Mouse (Mus musculus): ENCODE measurements around the gene Cass4. TPM values are rescaled to one million over a fixed set of nuclear protein-coding genes. Genes with fewer than 3 reads are reported as not detected.
A peak's percentile ranks its signal among the peaks of the same experiment; 100 is the strongest.

Cass4 gene
- under 1 TPM; 0.10 to 0.40 (median 0.21) TPM for total RNA-seq (2022)

- DNase-seq (ENCODE audit: low spot score in 2 of 2) = peak in 1 of 2 experiments; percentile 11
Observed at GRCm38 (mm10) chr2:172393391-172394051, at the start of gene Cass4. Cass4 (plus strand) TSS chr2:172393794.

- no peak for DNase-seq (ENCODE audit: low spot score in 2 of 2)
Observed at GRCm38 (mm10) chr2:172344669-172345068, 48.9 kb upstream of the Cass4 start.

- peak; percentile 97 for DNase-seq (ENCODE audit: low spot score in 2 of 2)
Observed at GRCm38 (mm10) chr2:172345258-172345738, 48.3 kb upstream of the Cass4 start, which contains the start of gene Fam210b. Fam210b (plus strand) TSS chr2:172345565.

GRCm38 (mm10) chr2:172346034-172346929, 47.3 kb upstream of the Cass4 start:
- peak; percentile 23 to 45 for DNase-seq (ENCODE audit: low spot score in 2 of 2)

- DNase-seq (ENCODE audit: low spot score in 2 of 2) = no peak
Observed at GRCm38 (mm10) chr2:172346933-172347611, 46.5 kb upstream of the Cass4 start.

- no peak for DNase-seq (ENCODE audit: low spot score in 2 of 2)
Observed at GRCm38 (mm10) chr2:172348297-172348950, 45.2 kb upstream of the Cass4 start.

- no peak for DNase-seq (ENCODE audit: low spot score in 2 of 2)
Observed at GRCm38 (mm10) chr2:172349776-172350175, 43.8 kb upstream of the Cass4 start.

- no peak for DNase-seq (ENCODE audit: low spot score in 2 of 2)
Observed at GRCm38 (mm10) chr2:172350773-172351172, 42.8 kb upstream of the Cass4 start.

- no peak for DNase-seq (ENCODE audit: low spot score in 2 of 2)
Observed at GRCm38 (mm10) chr2:172353218-172353617, 40.4 kb upstream of the Cass4 start.

GRCm38 (mm10) chr2:172354761-172355160, 38.8 kb upstream of the Cass4 start:
- DNase-seq (ENCODE audit: low spot score in 2 of 2) = no peak

- no peak for DNase-seq (ENCODE audit: low spot score in 2 of 2)
Observed at GRCm38 (mm10) chr2:172355833-172356232, 37.8 kb upstream of the Cass4 start.

GRCm38 (mm10) chr2:172363176-172363575, 30.4 kb upstream of the Cass4 start:
- DNase-seq (ENCODE audit: low spot score in 2 of 2) = peak; percentile 31 to 33

- peak; percentile 89 to 90 for DNase-seq (ENCODE audit: low spot score in 2 of 2)
Observed at GRCm38 (mm10) chr2:172370411-172371223, 23.0 kb upstream of the Cass4 start, which contains the start of the genes Aurka and Cstf1. Aurka (minus strand) TSS chr2:172370535. Cstf1 (plus strand) TSS chr2:172370681.

- DNase-seq (ENCODE audit: low spot score in 2 of 2) = no peak
Observed at GRCm38 (mm10) chr2:172371258-172371657, 22.3 kb upstream of the Cass4 start.

- DNase-seq (ENCODE audit: low spot score in 2 of 2) = no peak
Observed at GRCm38 (mm10) chr2:172376551-172376950, 17.0 kb upstream of the Cass4 start.

GRCm38 (mm10) chr2:172376999-172377515, 16.5 kb upstream of the Cass4 start:
- DNase-seq (ENCODE audit: low spot score in 2 of 2) = no peak

- no peak for DNase-seq (ENCODE audit: low spot score in 2 of 2)
Observed at GRCm38 (mm10) chr2:172378332-172378731, 15.3 kb upstream of the Cass4 start.

- no peak for DNase-seq (ENCODE audit: low spot score in 2 of 2)
Observed at GRCm38 (mm10) chr2:172380513-172380912, 13.1 kb upstream of the Cass4 start.

- DNase-seq (ENCODE audit: low spot score in 2 of 2) = no peak
Observed at GRCm38 (mm10) chr2:172381341-172381740, 12.3 kb upstream of the Cass4 start.

- no peak for DNase-seq (ENCODE audit: low spot score in 2 of 2)
Observed at GRCm38 (mm10) chr2:172381898-172382297, 11.7 kb upstream of the Cass4 start.
